Mouse (Mus musculus) embryonic facial prominence, embryonic 14.5 days (tissue): ENCODE data around the gene Pak2. TPM values are rescaled to one million over a fixed set of nuclear protein-coding genes. Genes with fewer than 3 reads are reported as not detected.

Source experiments
- ATAC-seq: fragments of 200-750 bp; cut with Nextera tagmentation; 2 replicates; pipeline ENCODE4 v1.8.0; 2017; ENCODE audit warnings: low read depth, moderate number of reproducible peaks, moderate TSS enrichment
- DNase-seq: peaks from one replicate; pipeline ENCODE4 v3.0.0-alpha.2; 2015; ENCODE audit warnings: low spot score
- H3K27ac ChIP-seq: fragments of 300-500 bp; sonication (generic); replicated peaks from 2 replicates; pipeline ENCODE4 v1.5.1; 2014; ENCODE audit warnings: low read depth, mild to moderate bottlenecking, low read length, moderate library complexity
- H3K27me3 ChIP-seq: fragments of 300-500 bp; sonication (generic); replicated peaks from 2 replicates; pipeline ENCODE4 v1.6.1; 2014; ENCODE audit warnings: low read length; ENCODE audit not compliant: control insufficient read depth, insufficient read depth
- H3K36me3 ChIP-seq: fragments of 300-500 bp; sonication (generic); 2 replicates; pipeline ENCODE4 v1.6.1; 2014; ENCODE audit warnings: low read length, mixed read lengths; ENCODE audit not compliant: control insufficient read depth, insufficient read depth
- H3K4me1 ChIP-seq: fragments of 300-500 bp; sonication (generic); 2 replicates; pipeline ENCODE4 v1.6.1; 2014; ENCODE audit warnings: antibody characterized with exemption, low read length; ENCODE audit not compliant: control insufficient read depth, insufficient read depth
- H3K4me2 ChIP-seq: fragments of 300-500 bp; sonication (generic); 2 replicates; pipeline ENCODE4 v1.6.1; 2014; ENCODE audit warnings: low read depth, mild to moderate bottlenecking, low read length, moderate library complexity, mixed read lengths
- H3K4me3 ChIP-seq: fragments of 300-500 bp; sonication (generic); 2 replicates; pipeline ENCODE4 v1.5.1; 2014; ENCODE audit warnings: low read depth, mild to moderate bottlenecking, low read length
- H3K9ac ChIP-seq: fragments of 300-500 bp; sonication (generic); 2 replicates; pipeline ENCODE4 v1.6.1; 2014; ENCODE audit warnings: low read depth, mild to moderate bottlenecking, low read length, moderate library complexity, mixed read lengths
- H3K9me3 ChIP-seq: fragments of 300-500 bp; sonication (generic); 2 replicates; pipeline ENCODE4 v1.6.1; 2016; ENCODE audit warnings: low read length; ENCODE audit not compliant: control insufficient read depth
- WGBS: fragments of 180-500 bp; shearing (Covaris S2); extraction: QIAGEN DNeasy Blood & Tissue Kit; methylation state at CpG from one replicate; pipeline ENCODE4 v1.1.7; 2014; 5-methylcytosine and 5-hydroxymethylcytosine counted together
- polyA plus RNA-seq: library from polyadenylated mRNA; unstranded; fragments of >200 nt; fragmentation: Nextera tagmentation; extraction: Ambion mirVana; gene quantifications from 2 replicates; pipeline ENCODE4 v1.2.1, GENCODE M21; 2014

Pak2 gene
- polyA plus RNA-seq = 34.1 and 36.3 TPM in 2 replicates

DNA sequence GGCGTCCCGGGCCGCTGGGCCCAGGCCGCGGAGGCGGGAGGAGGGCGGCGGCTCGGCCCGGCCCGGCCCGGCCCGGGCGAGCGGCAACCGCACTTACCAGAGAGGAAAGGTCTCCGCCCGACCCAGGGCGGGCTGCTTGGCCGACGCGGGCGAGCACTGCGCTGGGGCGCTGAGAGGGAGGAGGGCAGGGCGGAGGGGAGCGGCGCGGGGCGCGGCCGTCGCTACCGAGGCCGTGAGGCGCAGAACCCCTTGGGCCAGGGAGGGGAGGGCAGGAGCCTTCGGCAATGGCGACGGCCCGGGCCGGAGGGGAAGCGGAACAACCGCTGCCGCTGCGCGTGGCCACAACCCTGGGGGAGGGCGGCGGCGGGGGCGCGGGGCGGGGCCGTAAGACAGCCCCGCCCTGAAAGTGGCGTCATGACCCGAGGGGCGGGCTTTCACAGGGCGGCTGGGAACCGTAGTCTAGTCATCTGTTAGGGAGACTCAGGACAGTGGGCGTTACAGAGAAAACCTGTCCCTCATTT, at the start of gene Pak2:
TSS of gene Pak2 (minus strand) at position 352 of the 521 bp plus-strand sequence.
- ATAC-seq (peak; percentile 96), DNase-seq (peak; percentile 93)
- Histone ChIP-seq H3K27ac (peak within 1 kb of the TSS; percentile 97), H3K9me3 (no peaks in the 10 kb centered on the region), H3K4me3 (peak within 1 kb of the TSS; percentile 95), H3K4me1 (peaks cover 18% of the 10 kb centered on the region), H3K36me3 (peaks cover 16% of the 10 kb centered on the region; the same call in 1 of the 2 replicates), H3K4me2 (peak within 1 kb of the TSS; percentile 78), H3K27me3 (no peaks in the 10 kb centered on the region), H3K9ac (peak within 1 kb of the TSS; percentile 98)
- 0% methylated on average over 18 of the region's 60 CpGs for WGBS

DNA sequence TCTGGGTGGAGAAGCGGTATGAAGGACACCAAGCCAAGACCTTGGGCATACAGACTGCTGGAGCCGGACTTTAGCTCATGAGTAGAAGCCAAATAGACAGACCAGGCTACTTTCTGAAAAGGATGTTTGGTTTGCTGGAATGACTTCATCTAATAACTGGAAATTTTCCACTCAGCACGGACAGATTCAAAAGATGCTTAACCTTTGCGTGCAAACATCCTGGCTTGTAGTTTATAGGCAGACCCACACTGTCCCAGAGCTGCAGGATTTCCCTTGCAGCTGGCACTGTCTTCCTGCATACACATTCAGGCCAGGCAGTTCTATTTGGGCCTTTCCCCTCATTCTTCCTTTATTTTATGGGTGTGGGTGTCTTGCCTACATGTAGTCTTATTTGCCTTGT, 47.9 kb upstream of the Pak2 start:
- ATAC-seq = no peak
- WGBS = 86% methylated on average over 4 of the region's 4 CpGs

DNA sequence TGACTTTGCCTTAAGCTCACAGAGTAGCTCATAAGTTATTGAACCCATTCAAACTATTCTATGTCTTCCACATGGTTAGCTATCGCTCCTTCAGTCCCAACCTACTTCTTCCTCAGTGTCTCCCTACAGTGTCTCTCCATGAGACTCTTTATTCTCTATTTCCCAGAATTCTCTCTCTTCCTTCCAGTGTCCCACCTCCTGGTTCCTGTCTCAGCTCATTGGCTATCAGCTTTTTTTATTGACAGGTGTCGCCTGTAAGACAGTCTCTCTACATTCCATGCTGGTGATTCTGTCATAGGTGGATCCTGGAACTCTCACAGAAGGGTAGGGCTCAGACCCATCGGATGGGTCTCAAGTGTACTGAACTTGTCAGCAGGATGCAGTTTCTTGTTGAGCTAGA, 46.2 kb upstream of the Pak2 start:
- DNase-seq (no peak), ATAC-seq (no peak)
- no peak overlapping the region for H3K9ac ChIP-seq
- H3K4me1 ChIP-seq = no peaks in the 10 kb centered on the region
- no peaks in the 10 kb centered on the region for H3K9me3 ChIP-seq
- WGBS = 91% methylated on average over 3 of the region's 3 CpGs
- no peaks in the 10 kb centered on the region for H3K36me3 ChIP-seq
- no peaks in the 10 kb centered on the region for H3K27me3 ChIP-seq
- H3K4me3 ChIP-seq = no peak overlapping the region
- no peak overlapping the region for H3K27ac ChIP-seq
- no peak overlapping the region for H3K4me2 ChIP-seq

More for the DNA sequence above, 47.9 kb upstream of the Pak2 start:
- DNase-seq = peak; percentile 45
- Histone ChIP-seq H3K9me3 (no peaks in the 10 kb centered on the region), H3K4me1 (no peaks in the 10 kb centered on the region), H3K4me2 (no peak overlapping the region), H3K9ac (no peak overlapping the region), H3K36me3 (no peaks in the 10 kb centered on the region), H3K27me3 (no peaks in the 10 kb centered on the region), H3K4me3 (no peak overlapping the region), H3K27ac (no peak overlapping the region)

DNA sequence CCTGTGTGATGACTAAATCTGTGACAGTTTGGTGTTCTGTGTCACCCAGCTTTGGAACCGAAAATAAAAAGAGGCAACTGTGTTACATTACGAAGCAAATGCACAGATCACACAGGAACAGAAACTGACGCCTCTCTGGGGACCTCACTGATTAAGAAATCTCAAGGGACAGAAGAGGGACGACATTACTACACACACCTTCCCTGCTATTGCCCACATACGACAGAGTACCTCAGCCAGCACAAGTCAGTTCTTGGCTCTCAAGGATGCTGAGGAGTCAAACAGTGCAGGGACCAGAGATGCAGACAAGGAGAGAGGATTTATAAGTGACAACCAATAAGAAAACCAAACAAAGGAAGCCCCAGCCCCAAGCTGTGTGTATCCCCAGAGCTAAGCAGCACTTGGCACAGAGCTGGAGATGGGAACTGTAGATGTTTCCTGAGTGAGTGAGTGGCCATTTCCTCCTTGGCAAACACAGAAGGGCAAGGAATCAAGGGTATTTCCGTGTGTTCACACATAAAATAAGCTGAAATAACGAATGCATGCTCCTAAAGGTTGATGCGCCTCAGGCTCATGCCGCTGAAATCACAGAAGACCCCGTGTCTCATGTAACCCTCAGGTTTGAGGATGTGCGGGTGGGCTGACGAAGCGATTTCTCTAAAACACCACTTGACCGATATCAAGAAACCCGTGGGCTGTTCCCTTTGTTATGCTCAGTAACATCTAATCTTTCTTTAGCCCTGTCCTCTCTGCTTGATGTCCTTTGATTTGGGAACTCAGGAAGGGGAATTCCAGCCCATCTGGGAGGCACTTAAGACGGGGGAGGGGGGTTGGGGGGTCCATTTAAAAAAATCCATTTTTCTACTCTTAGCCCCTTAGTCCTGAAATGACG, 45.5 kb upstream of the Pak2 start:
- 69% methylated on average over 17 of the region's 17 CpGs for WGBS
- H3K9ac ChIP-seq = no peak overlapping the region; the same call in 1 of the 2 replicates
- H3K36me3 ChIP-seq = no peaks in the 10 kb centered on the region
- no peaks in the 10 kb centered on the region for H3K9me3 ChIP-seq
- no peaks in the 10 kb centered on the region for H3K27me3 ChIP-seq
- no peaks in the 10 kb centered on the region for H3K4me1 ChIP-seq
- no peak overlapping the region for H3K27ac ChIP-seq
- no peak overlapping the region for H3K4me2 ChIP-seq
- no peak overlapping the region for H3K4me3 ChIP-seq
- ATAC-seq = no peak
- peak; percentile 6 for DNase-seq

DNA sequence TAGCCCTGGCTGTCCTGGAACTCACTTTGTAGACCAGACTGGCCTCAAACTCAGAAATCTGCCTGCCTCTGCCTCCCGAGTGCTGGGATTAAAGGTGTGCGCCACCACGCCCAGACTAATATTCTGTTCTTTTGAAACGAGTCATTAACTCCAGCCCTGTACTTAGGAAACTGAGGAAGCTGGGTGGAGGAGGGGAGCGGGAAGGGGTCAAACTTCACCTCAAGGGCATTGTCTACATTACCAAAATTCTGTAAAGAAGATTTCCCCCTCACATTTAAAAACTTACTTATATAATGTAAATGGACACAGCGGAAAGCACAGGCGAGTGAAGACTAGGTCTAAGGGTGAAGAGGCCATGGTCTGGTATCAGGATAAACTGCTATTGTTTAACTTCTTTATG, 44.9 kb upstream of the Pak2 start:
- Histone ChIP-seq H3K27me3 (no peaks in the 10 kb centered on the region), H3K4me3 (no peak overlapping the region), H3K36me3 (no peaks in the 10 kb centered on the region), H3K9me3 (no peaks in the 10 kb centered on the region), H3K27ac (no peak overlapping the region), H3K9ac (no peak overlapping the region), H3K4me1 (no peaks in the 10 kb centered on the region), H3K4me2 (no peak overlapping the region)
- no peak for ATAC-seq
- no peak for DNase-seq
- WGBS = 90% methylated on average over 7 of the region's 7 CpGs

DNA sequence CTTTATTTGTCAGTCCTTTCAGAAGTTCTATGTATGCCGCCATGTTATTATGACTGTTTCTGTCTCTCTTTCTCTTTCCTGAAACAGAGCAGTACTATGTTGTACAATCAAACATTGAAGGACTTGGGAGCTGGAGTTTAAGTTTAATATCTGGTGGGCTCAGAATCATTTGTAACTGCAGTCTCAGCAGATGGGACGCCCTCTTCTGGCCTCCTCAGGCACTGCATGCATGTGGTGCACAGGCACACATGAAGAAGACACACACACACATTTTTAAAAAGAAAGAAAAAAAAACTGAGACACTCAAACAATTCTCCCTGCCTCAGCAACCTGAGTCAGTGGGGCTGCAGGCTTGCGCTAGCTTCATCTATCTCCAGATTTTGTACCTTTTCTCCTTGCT, 41.3 kb upstream of the Pak2 start:
- Histone ChIP-seq H3K4me1 (no peaks in the 10 kb centered on the region), H3K27ac (no peak overlapping the region), H3K9ac (no peak overlapping the region), H3K27me3 (no peaks in the 10 kb centered on the region), H3K36me3 (no peaks in the 10 kb centered on the region), H3K4me3 (no peak overlapping the region), H3K9me3 (no peaks in the 10 kb centered on the region), H3K4me2 (no peak overlapping the region)
- 76% methylated on average over 3 of the region's 3 CpGs for WGBS
- ATAC-seq (no peak), DNase-seq (no peak)

DNA sequence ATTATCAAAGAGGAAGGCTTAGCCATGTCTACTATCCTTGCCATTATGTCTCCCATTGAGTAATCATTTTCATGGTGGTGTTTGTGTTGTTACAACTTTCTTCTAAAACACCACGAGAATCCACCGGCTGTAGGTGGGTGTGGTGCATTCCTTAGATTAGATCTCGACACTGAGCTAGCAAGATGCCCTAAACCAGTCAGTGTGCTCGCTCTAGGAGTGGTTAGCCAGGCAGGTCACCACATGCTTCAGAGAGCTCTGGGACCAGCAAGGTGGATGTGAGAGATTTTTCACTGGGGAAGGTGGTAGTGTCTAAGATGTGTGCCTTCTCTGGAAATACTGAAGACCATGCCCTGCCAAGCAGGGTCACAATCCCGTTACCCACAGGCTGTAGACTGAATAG, 37.0 kb upstream of the Pak2 start:
- DNase-seq = peak; percentile 44
- no peak for ATAC-seq
- Histone ChIP-seq H3K4me1 (no peaks in the 10 kb centered on the region), H3K9me3 (no peaks in the 10 kb centered on the region), H3K27ac (no peak overlapping the region), H3K27me3 (no peaks in the 10 kb centered on the region), H3K9ac (no peak overlapping the region), H3K4me2 (no peak overlapping the region), H3K4me3 (no peak overlapping the region), H3K36me3 (no peaks in the 10 kb centered on the region)
- 53% methylated on average over 5 of the region's 5 CpGs for WGBS

DNA sequence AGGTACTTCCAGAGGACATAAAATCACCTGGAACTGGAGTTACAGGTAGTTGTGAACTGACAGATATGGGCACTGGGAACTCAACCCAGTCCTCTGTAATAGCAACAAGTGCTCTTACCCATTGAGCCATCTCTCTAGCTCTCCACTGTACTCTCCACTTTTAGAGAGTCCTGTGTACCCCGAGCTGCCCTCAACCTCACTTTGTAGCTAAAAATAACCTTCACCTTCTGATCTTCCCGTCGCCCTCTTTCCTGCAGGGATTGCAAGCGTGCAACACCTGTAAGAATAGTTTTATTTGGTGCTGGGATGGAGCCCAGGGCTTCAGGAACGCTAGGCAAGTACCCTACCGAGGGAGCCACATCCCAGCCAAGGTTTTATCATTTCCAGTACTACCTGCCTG, 36.6 kb upstream of the Pak2 start:
- no peak overlapping the region for H3K9ac ChIP-seq
- H3K27me3 ChIP-seq = no peaks in the 10 kb centered on the region
- no peaks in the 10 kb centered on the region for H3K4me1 ChIP-seq
- no peaks in the 10 kb centered on the region for H3K36me3 ChIP-seq
- 53% methylated on average over 6 of the region's 6 CpGs for WGBS
- no peaks in the 10 kb centered on the region for H3K9me3 ChIP-seq
- no peak overlapping the region for H3K27ac ChIP-seq
- no peak for DNase-seq
- no peak overlapping the region for H3K4me2 ChIP-seq
- H3K4me3 ChIP-seq = no peak overlapping the region
- no peak for ATAC-seq
